Mouse (Mus musculus): ENCODE measurements around the gene Ctbs.
"Not testable (repeated sequence)": the region's sequence is repeated elsewhere in the genome, so short reads cannot be mapped to it uniquely, and the experiment has no call there.

Gene Ctbs

DNA sequence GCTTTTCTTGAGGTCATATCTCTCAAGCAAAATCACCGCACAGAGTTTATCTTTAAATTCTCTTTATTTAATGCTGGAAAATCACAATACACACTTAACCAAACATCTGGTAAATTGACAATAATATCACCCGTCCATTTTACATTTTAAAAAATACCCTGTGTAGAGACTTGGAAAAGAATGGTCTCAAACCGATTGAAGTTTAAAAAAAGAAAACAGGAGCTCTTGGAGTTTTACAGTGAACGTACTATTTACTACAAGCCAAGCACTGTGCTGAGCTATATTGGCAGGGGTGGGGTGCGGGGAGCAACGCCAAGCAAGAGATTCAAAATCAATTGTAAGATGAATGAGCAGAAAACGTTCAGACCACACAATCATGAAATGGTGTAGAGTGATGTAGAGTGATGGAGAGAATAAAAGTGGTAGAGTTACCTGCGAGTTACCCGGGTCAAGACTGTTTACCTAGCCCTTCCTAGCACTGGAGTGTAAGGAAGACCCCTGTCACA lies at the start of gene Ctbs:
Ctbs (plus strand) TSS at position 51 of the 506 bp plus-strand sequence.
- DNase-seq (ENCODE audit: low read depth, low spot score): no peak

DNA sequence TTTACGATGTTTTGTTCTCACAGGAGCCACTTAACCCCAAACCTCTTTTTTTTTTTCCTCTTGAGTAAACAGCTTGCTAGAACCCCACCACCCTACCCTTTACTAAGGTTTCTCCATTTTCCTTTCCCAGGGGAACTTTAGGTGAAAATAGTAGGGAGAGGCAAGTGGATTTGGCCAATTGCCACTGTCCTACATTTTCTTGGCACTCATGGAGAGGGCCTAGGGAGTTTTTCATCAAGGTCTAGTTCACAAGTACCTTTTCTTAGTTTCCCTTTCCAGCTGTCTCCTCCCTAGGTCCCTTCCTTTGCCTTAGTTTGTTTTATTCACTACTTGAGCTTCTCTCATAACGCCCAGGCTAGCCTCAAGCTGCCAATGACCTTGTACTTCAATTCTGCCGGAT lies 45.8 kb upstream of the Ctbs start:
- DNase-seq (ENCODE audit: low read depth, low spot score): peak; percentile 13

DNA sequence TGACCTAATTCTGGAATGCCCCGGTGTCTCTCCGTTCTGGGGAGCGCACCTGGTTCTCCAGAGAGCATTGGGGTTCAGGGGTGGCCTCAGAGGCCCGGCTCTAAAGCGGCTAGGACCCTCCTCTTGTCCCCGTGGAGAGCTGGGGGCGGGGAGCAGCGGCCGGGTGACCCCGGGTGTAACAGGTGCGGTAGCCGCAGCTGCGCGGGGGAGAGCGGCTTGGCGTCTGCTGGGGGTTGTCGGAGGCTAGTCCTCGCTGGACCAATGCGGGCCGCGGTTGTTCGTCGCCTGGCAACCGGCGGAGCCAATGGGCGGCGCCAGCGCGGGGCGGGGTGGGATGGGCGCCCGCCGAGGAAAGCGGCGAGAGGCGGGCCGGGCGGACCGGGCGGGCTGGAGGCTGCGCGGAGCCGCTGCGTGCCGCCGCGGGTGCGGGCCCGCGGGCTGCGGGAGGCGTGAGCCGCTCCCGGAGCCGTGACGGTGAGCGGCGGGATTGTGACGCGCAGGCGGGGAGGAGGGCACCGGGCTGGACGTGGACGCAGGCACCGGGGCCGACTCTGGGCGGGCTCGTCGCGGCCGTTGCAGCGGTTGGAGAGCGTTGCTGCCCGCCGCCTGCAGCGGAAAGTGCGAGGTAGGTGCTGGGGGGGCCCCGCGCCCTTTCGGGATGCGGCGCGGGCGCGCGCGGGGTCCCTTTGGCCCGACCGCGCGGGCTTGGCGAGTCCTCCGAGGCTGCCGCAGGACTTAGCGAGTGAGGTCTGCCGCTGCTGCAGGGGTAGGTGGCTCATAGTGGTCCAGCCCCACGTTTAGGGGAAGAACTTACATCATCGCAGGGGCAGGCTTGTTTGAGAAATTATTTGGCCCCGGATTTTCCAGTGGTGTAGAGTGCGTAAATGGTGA lies 45.0 kb upstream of the Ctbs start, which contains the start of gene Ssx2ip:
Ssx2ip (plus strand) TSS at position 332 of the 891 bp plus-strand sequence.
- peak; percentile 96 for DNase-seq (ENCODE audit: low read depth, low spot score)

DNA sequence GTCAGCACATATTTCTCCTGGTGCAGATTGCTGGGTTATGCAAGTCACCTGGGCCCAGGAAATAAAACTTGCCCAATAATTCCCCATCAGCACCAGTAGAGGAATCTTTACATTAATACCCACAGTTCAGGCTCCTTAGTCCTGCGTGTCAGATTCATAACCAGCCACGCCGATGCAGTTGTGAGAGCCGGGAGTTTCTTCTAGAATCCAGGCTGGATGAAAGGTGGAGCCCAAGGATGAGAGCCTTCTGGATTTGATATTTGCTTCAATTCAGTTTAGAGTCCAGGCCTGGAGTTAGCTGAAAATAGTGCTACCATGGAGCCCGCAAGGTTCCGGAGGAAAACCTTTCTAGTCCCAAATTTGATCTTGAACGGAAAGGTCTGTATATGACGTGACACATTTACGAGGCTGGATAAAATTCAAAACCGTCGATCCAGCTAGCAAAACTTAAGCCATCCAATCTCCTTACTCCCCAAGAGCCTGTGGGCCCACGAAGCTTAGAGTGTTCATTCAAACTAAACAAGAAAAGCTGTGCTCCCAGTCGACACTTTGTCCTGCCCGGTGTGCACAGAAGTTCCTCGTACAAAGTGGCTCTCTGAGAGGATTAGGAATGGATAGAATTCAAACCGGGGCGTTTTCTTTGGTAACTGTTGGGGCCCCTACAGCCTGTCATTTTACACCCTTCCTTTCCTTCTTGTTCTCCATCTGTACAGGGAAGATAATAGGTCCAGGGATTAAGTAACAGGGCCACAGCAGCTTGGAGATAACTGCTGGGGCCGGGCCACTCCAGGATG lies 44.2 kb upstream of the Ctbs start:
- DNase-seq (ENCODE audit: low read depth, low spot score): no peak

DNA sequence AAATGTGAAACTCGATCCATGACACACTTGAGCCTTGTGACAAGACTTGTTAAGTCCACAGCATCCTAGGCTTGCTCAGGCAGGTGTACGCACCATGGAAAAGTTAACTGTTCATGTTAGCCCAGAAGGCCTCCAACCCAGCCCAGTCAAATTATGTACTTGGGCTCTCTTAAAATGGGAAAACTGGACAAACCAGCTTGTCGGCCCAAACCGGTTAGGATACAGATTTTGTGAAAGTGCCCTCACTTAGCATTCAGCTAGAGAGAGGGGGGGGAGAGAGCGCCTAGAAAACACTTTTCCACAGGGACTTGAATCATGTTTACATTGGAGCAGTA lies 43.6 kb upstream of the Ctbs start:
- DNase-seq (ENCODE audit: low read depth, low spot score): no peak

DNA sequence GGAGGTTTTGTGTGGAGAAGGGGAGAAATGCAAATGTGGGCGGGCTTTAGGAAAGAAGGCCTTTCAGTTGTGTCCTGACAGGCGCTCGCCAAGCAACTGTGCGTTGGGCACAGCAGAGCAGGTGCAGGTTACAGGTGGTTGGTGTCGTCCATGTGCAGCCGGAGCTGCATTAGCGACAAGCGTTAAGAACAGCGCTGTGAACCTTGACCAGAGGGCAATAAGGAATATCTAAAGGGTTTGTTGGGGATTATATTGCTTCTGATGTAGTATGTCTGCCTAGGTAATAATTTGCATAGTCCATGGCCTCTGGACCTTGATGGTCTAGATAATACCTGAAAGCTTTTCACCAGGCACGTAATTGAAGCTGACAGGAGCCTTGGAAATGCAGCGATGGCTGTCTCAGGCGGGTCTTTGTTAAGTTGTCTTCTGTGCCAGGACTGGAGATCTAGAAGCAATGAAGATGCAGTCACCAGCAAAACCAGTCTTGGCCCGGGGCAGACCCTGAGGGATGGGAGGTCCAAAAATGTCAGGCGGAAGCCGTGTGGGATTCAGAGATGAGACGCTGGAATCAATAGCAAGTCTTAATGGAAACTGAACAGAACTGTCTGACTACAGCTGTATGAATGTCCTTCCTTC lies 42.4 kb upstream of the Ctbs start:
- DNase-seq (ENCODE audit: low read depth, low spot score): no peak

DNA sequence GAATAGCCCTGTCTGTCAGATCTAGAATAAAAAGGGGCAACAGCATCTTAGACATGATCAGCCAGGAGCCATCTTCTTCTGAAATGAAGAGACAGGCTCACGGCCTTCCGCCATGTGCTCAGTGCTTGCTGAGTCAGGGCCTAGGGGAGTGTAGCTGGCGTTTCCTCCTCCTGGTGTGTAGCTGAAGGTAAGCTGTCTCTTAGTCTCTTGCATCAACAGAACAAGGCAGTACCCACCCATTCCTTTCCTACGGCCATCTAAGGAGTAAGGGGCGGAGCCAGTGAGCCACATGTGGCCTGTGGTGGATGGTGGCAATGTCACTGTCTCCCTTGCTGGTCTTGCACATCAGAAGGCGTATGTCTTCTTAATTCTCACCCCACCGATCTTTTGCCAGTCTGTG lies 39.5 kb upstream of the Ctbs start:
- no peak for DNase-seq (ENCODE audit: low read depth, low spot score)

DNA sequence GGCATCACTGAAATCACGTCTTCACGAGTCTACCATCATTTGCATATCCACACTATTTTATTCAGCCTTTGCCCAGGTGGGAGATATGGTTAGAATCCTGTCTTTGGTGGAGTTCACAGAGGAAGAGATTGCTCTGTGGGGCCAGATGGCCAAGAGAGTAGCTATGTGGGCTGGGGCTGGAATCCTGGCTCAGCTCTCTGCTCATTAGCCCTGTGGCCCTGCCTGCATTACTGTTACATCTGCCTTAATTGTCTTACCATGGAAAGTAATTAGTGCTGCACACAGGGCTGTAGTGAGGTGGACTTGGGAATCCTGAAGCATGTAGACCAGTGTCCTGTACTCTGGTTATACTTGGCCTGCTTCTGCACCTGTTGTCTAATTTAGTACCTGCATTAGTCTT lies 37.6 kb upstream of the Ctbs start:
- no peak for DNase-seq (ENCODE audit: low read depth, low spot score)

DNA sequence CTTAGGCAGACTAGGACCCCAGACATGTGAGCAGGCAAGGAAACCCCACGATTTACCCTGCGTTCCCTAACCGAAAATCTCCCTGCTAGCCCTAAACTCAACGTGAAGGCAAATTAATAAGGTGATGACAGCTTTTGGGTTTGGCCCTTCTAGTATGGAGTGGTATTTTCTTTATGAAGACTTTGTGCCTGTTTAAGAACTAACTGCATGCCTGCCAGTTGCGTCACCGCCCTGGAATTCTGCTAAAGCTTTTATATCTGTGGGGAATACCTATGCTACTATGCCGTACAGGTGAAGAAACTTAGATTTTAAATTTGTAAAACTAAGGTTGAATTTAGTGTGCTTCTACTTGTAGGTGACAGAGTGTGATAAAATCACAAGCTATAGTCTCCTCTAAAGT lies 37.1 kb upstream of the Ctbs start:
- DNase-seq (ENCODE audit: low read depth, low spot score): no peak

DNA sequence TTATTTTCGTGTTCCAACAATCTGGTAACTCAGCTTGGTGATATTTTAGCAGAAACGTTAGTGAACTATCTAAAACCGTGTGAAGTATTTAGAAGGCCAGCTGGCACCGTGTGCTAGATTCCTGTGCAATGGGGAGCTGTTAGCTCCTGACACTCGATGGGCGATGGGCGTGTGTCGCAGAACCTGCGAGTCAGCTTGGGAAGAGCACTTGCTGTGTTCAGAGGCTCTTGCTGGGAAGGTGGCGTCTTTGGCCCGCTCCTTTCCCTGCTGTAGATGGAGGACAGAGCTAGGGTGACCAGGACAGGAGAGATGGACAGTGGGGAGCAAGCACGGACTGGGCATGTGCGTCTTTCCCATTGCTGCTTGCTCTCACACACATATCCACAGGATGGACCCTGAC lies 36.6 kb upstream of the Ctbs start:
- no peak for DNase-seq (ENCODE audit: low read depth, low spot score)

DNA sequence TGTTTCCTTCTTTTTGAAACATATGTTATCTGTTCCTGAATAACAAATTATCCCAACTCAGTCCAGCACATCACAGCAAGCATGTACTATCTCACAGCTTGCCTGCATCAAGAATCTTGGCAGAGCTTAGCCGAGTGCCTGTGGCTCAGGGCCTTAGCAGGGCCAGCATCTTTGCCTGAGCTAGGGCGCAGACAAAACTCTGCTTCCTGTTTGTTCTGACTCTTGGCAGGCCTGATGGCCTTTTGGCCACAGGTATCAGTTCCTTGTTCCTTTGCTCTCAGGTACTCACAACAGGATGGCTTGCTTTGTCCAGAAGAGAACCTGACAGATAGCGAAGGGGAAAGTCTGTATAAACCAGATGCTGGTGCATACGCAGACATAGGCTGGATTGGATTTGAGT lies 35.6 kb upstream of the Ctbs start:
- DNase-seq (ENCODE audit: low read depth, low spot score): no peak

DNA sequence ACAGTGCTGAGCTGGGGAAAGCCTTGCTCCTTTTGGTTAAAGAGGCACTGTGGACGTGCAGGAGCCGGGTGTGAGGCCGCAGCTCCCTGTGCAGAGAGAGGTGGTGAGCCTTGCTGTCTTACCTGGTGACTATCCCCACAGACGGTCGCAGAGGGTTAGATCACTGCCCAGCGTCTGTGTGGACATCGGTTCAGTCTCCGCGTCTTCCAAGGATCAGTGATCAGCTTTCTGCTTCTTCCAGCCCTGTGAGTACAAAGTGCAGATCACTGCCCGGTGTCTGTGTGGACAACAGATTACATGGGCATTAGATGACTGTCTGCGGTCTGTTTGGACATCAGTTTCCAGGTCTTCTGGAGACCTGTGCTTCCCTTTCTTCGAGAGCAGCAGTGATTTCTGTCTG lies 35.0 kb upstream of the Ctbs start:
- no peak for DNase-seq (ENCODE audit: low read depth, low spot score)

DNA sequence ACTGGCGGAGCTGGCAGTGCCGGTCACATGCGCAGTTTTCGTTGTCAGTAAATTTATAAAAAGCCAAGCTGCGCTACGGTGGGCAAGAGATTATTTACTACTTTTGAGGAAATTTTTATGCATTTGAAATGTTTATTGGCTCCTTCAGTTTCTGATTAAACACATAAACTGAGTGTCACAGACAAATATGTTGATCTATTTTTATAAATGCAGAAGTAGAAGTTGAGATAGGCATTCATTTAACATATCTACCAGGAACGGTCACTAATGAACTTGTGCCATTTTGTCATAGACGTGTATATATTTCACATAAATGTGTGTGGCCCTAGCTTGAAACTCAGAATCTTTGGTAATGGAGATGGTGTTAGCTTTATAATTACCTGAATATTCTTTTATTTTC lies 31.7 kb upstream of the Ctbs start:
- no peak for DNase-seq (ENCODE audit: low read depth, low spot score)

DNA sequence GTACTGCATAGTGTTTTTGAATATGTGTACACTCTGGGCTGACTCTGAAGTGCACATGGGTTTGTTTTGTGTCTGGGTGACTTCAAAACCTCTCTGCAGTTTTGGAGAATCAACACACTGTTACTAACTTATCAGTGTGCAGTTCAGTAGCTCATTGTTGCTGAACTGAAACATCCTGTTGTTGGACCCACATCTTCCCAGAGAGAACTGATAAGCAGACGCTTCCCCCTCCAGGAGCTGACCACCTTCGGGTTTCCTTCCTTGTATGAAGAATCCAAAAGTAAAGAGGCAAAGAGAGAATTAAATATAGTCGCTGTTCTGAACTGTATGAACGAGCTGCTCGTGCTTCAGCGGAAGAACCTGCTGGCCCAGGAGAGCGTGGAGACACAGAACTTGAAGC lies 30.7 kb upstream of the Ctbs start:
- no peak for DNase-seq (ENCODE audit: low read depth, low spot score)

DNA sequence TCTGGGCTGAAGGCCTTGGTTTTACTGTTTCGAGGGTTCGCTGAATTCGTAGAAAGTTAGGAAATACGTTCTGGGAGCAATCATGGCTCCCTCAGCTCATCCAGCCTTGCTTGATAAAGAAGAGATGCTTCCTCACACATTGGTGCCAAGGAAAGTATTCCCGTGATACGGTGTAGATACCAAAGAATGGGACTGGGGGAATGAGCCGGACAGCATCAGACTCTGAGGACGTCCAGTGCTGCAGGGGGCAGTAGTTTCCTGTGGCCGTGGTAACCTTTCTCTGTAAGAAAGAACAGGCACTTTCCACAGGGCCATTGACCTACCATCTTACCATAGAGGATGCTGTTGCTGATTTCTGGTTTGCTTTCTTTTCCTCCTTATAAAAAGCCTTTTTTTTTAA lies 30.1 kb upstream of the Ctbs start:
- no peak for DNase-seq (ENCODE audit: low read depth, low spot score)

DNA sequence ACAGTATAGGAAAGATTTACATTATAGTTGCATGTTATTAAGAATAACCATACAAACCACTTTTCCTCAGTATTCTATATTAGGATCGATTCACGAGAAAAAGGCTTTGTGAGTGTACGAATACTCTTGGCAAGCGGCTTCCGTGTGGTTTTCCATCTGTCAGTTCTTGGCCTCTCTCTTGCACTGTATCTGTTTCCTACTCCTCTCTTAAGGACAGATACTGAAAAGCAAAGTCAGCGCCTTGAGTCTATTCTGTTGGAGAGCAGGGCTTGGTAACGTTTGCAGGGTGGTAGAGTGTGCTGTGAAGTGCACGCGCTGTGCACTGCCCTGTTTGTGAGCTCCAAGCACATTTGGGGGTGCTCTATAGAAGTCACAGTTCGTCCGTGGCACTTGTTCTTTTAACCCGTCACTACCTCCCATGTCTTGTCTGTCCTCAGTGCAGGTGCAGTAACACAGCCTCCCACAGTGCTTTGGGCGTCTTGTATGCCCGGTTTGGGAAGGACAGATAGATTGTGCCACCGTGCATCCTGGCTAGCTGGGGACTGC lies 29.5 kb upstream of the Ctbs start:
- no peak for DNase-seq (ENCODE audit: low read depth, low spot score)

DNA sequence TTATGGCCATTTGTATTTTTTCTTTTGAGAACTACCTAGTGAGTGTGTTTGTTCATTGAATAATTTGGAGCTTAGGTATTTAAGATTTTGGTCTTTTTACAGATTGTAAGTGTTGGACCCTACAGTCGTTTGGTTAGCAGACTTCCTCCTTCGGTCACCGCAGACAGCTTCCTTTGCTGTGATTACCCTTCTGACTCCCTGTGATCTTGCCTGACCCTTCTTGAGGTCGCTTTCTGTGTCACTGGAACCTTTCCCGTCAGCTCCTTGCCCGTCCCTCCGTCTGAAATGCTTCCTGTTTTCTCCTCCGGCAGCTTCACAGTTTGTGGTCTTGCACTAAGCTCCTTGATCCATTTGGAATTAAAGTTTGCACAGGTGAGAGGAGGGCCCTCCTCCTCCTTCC lies 27.8 kb upstream of the Ctbs start:
- no peak for DNase-seq (ENCODE audit: low read depth, low spot score)

DNA sequence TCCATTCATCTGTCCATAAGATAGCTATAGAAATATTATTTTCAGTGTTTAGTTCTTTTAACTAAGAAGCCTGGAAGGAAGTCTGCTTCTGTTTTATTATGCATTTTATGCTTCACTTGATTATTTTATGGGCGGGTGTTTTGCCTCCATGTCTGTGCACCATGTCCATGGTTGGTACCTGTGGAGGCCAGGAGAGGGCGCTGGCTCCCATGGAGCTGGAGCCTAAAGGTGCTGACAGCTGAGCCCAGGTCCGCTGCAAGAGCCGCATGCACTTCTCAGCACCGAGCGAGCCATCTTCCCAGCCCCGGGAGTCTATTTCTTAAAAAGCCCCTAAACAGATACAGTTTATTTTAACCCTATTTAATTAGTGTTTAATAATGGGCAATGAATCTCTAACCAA lies 25.9 kb upstream of the Ctbs start:
- no peak for DNase-seq (ENCODE audit: low read depth, low spot score)

DNA sequence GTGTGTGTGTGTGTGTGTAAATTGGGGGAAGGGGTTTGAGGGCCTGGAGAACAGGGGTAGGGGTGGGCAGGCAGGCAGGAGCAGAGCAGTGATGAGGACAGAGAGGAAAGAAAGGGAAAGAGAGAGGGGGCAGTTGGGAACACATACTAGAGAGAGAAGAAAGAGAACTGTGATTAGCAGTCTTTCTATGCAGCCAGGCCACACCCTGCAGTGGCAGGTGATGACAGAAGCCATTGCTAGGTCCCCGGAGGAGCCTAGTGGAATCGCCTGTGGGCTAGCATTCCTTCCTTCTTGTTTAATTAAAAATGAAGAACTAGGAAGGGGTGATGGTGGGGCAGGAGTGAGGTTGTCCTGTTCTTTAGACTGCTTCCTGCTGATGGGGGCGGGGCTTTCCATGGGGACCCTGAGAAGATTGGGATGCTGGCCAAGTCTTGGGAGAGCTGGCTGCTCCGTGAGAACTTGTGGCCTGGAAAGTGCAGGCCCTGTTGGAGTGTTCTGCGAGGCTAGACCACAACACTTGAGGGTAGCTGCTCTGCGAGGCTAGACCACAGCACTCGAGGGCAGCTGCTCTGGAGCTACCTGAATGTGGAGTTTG lies 25.2 kb upstream of the Ctbs start:
- no peak for DNase-seq (ENCODE audit: low read depth, low spot score)

DNA sequence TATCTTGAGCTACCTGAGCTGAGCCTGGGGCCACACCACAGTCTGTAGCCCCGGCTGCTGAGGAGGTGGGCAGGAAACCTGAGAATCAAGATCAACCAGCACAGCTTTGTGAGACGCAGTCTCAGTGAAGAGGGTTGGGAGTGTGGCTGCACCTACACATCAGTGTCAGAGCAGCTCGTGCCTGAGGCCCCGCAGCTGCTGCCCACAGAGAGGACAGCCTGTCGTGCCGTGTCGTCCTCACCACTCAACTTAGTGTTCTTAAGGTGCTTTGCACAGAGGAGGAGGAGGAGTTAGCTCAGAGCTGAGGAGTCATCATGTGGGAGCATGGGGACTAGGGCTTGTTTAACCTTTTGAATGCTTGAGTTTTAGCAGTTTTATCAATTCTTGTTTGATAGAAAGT lies 23.7 kb upstream of the Ctbs start:
- DNase-seq (ENCODE audit: low read depth, low spot score): no peak

DNA sequence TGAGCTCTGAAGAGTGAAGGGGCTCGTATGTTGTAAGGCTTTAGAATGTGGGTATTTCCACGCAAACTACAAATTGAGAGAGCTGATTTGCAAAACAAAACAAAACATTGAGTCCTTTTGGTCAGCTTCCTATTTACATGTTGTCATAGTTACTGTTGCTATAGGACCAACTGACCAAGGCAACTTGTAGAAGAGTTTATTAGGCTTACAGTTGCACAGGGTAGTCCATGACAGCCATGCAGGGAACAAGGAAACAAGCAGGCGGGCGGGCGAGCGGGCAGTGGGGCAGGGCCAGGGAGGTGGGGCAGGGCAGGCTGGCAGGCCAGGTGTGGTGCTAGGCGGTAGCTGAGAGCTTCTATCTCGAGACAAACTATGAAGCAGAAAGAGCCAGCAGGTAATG lies 23.1 kb upstream of the Ctbs start:
- DNase-seq (ENCODE audit: low read depth, low spot score): no peak

DNA sequence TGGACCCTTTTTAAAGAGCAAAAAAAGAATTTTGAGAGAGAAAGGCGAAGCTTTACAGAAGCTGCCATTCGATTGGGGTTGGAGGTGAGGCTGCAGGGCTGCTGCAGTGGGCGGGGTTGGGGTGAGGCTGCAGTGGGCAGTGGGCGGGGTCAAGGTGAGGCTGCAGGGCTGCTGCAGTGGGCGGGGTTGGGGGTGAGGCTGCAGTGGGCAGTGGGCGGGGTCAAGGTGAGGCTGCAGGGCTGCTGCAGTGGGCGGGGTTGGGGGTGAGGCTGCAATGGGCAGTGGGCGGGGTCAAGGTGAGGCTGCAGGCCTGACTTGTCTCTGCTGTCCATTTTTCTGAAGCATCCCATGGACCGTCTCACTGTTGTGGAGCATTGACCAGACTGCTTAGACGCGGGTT lies 16.5 kb upstream of the Ctbs start:
- DNase-seq (ENCODE audit: low read depth, low spot score): not testable (repeated sequence)
